Mouse (Mus musculus): ENCODE measurements around the gene Mipep.

DNA sequence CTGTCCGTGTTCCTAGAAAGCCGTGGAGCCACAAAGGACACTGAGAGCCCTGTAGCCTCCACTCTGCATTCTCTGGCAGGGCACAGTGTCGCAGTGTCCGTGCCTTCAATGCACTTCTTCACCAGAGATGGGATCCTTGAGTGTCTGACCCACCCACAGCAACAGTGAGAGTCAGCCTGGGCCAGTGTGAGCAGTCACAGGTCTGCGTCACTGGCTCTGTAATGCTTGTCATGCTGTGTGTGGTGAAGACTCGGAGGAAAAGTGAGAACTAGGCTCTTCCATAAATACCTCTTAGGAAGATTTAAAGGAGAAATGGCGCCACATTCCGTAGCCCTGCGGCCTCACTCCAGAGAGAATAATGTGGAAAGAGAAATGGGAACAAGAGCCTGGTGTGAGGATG, 84.0 kb downstream of the Mipep start:
- TF ChIP-seq POLR2A (IDR thresholded peaks at IDR 0.05; ENCODE audit: control insufficient read depth, extremely low read depth, insufficient read depth, low read length, poor library complexity), result no peak
- no peak for TF ChIP-seq CTCF (IDR thresholded peaks at IDR 0.05; ENCODE audit: borderline replicate concordance, control insufficient read depth, extremely low read depth, insufficient read depth, low read length, poor library complexity)
